Mouse (Mus musculus) liver, embryonic 18 days (tissue): Measurements from ENCODE around the gene Defa33. TPM values are rescaled to one million over a fixed set of nuclear protein-coding genes. Genes with fewer than 3 reads are reported as not detected.

Source experiments
- polyA plus RNA-seq: library from polyadenylated mRNA; depleted of rRNA; stranded (reverse); fragments of >200 nt; gene quantifications from 2 replicates; pipeline ENCODE4 v1.2.3, GENCODE M21; 2012; rRNA removed

Gene Defa33
- not detected in 2 replicates for polyA plus RNA-seq

DNA sequence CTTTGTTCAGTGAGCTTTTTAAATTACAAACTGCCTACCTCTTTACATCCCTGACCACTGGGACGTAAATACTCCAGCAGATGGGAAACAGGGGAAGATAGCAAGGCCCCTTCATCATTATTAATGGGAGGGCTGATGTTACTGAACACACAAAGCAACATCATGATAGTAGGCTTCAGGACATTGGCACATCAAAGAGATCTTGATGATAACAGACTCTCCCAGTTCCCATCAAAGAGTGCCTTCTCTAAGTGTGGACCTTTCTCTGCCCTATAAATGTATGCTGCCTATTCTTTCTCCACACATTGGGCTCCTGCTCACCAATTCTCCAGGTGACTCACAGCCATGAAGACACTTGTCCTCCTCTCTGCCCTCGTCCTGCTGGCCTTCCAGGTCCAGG is at the start of gene Defa33:
TSS of gene Defa33 (plus strand) at position 301 of the 400 bp plus-strand sequence.

DNA sequence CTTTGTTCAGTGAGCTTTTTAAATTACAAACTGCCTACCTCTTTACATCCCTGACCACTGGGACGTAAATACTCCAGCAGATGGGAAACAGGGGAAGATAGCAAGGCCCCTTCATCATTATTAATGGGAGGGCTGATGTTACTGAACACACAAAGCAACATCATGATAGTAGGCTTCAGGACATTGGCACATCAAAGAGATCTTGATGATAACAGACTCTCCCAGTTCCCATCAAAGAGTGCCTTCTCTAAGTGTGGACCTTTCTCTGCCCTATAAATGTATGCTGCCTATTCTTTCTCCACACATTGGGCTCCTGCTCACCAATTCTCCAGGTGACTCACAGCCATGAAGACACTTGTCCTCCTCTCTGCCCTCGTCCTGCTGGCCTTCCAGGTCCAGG is 13.4 kb upstream of the Defa33 start, which contains the start of gene Defa2:
TSS of gene Defa2 (plus strand) at position 301 of the 400 bp plus-strand sequence.

DNA sequence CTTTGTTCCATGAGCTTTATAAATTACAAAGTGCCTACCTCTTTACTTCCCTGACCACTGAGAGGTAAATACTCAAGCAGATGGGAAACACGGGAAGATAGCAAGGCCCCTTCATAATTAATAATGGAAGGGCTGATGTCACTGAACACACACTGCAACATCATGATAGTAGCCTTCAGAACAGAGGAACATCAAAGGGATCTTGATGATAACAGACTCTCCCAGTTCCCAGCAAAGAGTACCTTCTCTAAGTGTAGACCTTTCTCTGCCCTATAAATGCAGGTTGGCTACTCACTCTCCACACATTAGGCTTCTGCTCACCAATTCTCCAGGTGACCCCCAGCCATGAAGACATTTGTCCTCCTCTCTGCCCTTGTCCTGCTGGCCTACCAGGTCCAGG is 35.5 kb downstream of the Defa33 start, which contains the start of gene Defa36:
TSS of gene Defa36 (plus strand) at position 301 of the 400 bp plus-strand sequence.

Other genes starting within 250 kb of the Defa33 start
- gene Defa22, start 229.5 kb upstream of the Defa33 start, polyA plus RNA-seq = not detected in 2 replicates
- not detected in 2 replicates for gene Defa31, start 200.2 kb upstream of the Defa33 start, polyA plus RNA-seq
- gene Gm15293, start 190.2 kb upstream of the Defa33 start, polyA plus RNA-seq = not detected in 2 replicates
- not detected in 2 replicates for gene Gm15292, start 142.1 kb upstream of the Defa33 start, polyA plus RNA-seq
- gene Defa27, start 76.3 kb upstream of the Defa33 start, polyA plus RNA-seq = not detected in 2 replicates
- gene Defa29, start 64.8 kb upstream of the Defa33 start, polyA plus RNA-seq = not detected in 2 replicates
- gene Defa2, start 13.3 kb upstream of the Defa33 start, polyA plus RNA-seq = not detected in 2 replicates
- gene Defa36, start 35.6 kb downstream of the Defa33 start, polyA plus RNA-seq = not detected in 2 replicates
- not detected in 2 replicates for gene Gm7849, start 64.7 kb downstream of the Defa33 start, polyA plus RNA-seq
- gene Defa20, start 117.4 kb downstream of the Defa33 start, polyA plus RNA-seq = not detected in 2 replicates
- gene Defa32, start 137.2 kb downstream of the Defa33 start, polyA plus RNA-seq = not detected in 2 replicates
- gene Defa37, start 173.6 kb downstream of the Defa33 start, polyA plus RNA-seq = not detected in 2 replicates
- gene Defa28, start 191.2 kb downstream of the Defa33 start, polyA plus RNA-seq = not detected in 2 replicates
- gene Gm7861, start 202.7 kb downstream of the Defa33 start, polyA plus RNA-seq = not detected in 2 replicates
- gene Defa26, start 226.4 kb downstream of the Defa33 start, polyA plus RNA-seq = not detected in 2 replicates